32 mouse cellular contexts compared by ENCODE assay signal in genomic region chr2:158313089-158313488, GRCm38 (mm10). TPM values are rescaled to one million over a fixed set of nuclear protein-coding genes. Genes with fewer than 3 reads are reported as not detected.
A peak's percentile ranks its signal among the peaks of the same experiment; 100 is the strongest.
DNase-seq lines count a peak whose midpoint lies in the region; ATAC-seq and TF ChIP-seq lines count a peak whose summit lies in the region.
"Had no signal": no experiment of that assay in that cellular context is flagged by ENCODE, and none has a peak within 500 bp of the region (broad histone marks: within the 10 kb centered on the region; RNA-seq: fewer than 3 reads in every experiment).

No protein-coding gene starts in this region.

- 64% methylated on average over 1 of the region's 1 CpGs for WGBS in lung, postnatal 0 days
- WGBS in bone marrow, adult 2 months: 9% methylated on average over 1 of the region's 1 CpGs
- 69% methylated on average over 1 of the region's 1 CpGs for WGBS in heart, embryonic 11.5 days (ENCODE audit: insufficient replicate concordance)

- peak; percentile 4 for DNase-seq in lung, postnatal 0 days (ENCODE audit: low spot score)
- DNase-seq in lung, postnatal 25 days (ENCODE audit: low spot score): no peak
- DNase-seq in CD4-positive, CD25-positive, alpha-beta regulatory T cell, adult 2 months (ENCODE audit: low read depth, low spot score): peak; percentile 47
- no peak for DNase-seq in c-Kit-positive CD71-positive TER-119-positive erythroid progenitor cells, embryonic 14.5 days (ENCODE audit: low spot score)
- DNase-seq: adrenal gland, postnatal 36 days; cerebellum, adult 11-12 months; cerebellum, postnatal 14 days; embryo, embryonic 11 days; kidney, adult 8-10 months; kidney, postnatal 25 days; right cerebral cortex, postnatal 14 days; thymus, postnatal 4 days had no signal

- no peak for ATAC-seq in lung, postnatal 0 days
- ATAC-seq in megakaryocyte progenitor cell, adult 5-6 weeks (replicated peaks; ENCODE audit: poor library complexity): 0 out of 2 replicates have a peak, but pooled peaks have one; percentile 12
- no peak for ATAC-seq in heart, embryonic 11.5 days (replicated peaks; ENCODE audit: insufficient number of reproducible peaks, low FRiP score, low TSS enrichment)
- ATAC-seq: hindbrain, embryonic 16.5 days had no signal

- no peaks in the 10 kb centered on the region for H3K9me3 ChIP-seq in lung, postnatal 0 days (ENCODE audit: low read length)
- H3K9me3 ChIP-seq in heart, embryonic 11.5 days (replicated peaks; ENCODE audit: control insufficient read depth, low read length): no peaks in the 10 kb centered on the region
- H3K9me3 ChIP-seq: embryonic facial prominence, embryonic 13.5 days; forebrain, embryonic 12.5 days; hindbrain, embryonic 10.5 days; limb, embryonic 13.5 days; liver, embryonic 15.5 days had no signal

- H3K36me3 ChIP-seq in lung, postnatal 0 days (ENCODE audit: insufficient read depth, low read length): no peaks in the 10 kb centered on the region
- H3K36me3 ChIP-seq in heart, embryonic 11.5 days (ENCODE audit: control insufficient read depth, insufficient read depth, low read length): no peaks in the 10 kb centered on the region
- H3K36me3 ChIP-seq: embryonic facial prominence, embryonic 13.5 days; forebrain, embryonic 12.5 days; hindbrain, embryonic 10.5 days; limb, embryonic 13.5 days had no signal

- TF ChIP-seq POLR2A in bone marrow, adult 2 months (IDR thresholded peaks at IDR 0.05; ENCODE audit: borderline replicate concordance, control insufficient read depth, low read depth, low read length): no peak

- TF ChIP-seq CTCF in lung, postnatal 0 days (IDR thresholded peaks at IDR 0.05): no peak
- no peak for TF ChIP-seq CTCF in bone marrow, adult 2 months (IDR thresholded peaks at IDR 0.05; ENCODE audit: control insufficient read depth, insufficient read depth, low read length)

- no peaks in the 10 kb centered on the region for H3K27me3 ChIP-seq in lung, postnatal 0 days (replicated peaks; ENCODE audit: insufficient read depth, low read length)
- H3K27me3 ChIP-seq in heart, embryonic 11.5 days (ENCODE audit: control insufficient read depth, insufficient read depth, low read length): no peaks in the 10 kb centered on the region
- H3K27me3 ChIP-seq: embryonic facial prominence, embryonic 13.5 days; forebrain, embryonic 12.5 days; limb, embryonic 13.5 days; liver, embryonic 15.5 days had no signal

- H3K27ac ChIP-seq in lung, postnatal 0 days (ENCODE audit: low read length): no peak overlapping the region
- peak overlapping the region; percentile 66 for H3K27ac ChIP-seq in bone marrow, adult 2 months (ENCODE audit: control insufficient read depth, insufficient read depth, low read depth, low read length, poor library complexity)
- H3K27ac ChIP-seq in heart, embryonic 11.5 days (ENCODE audit: low read depth, low read length): no peak overlapping the region
- H3K27ac ChIP-seq: embryonic facial prominence, embryonic 13.5 days; forebrain, embryonic 12.5 days; hindbrain, embryonic 10.5 days; limb, embryonic 13.5 days had no signal

- no peak overlapping the region for H3K4me2 ChIP-seq in lung, postnatal 0 days (replicated peaks; ENCODE audit: low read depth, low read length)
- no peak overlapping the region for H3K4me2 ChIP-seq in heart, embryonic 11.5 days
- H3K4me2 ChIP-seq: embryonic facial prominence, embryonic 13.5 days; forebrain, embryonic 12.5 days; limb, embryonic 13.5 days; liver, embryonic 15.5 days; midbrain, embryonic 11.5 days had no signal

- no peaks in the 10 kb centered on the region for H3K4me1 ChIP-seq in lung, postnatal 0 days (ENCODE audit: insufficient read depth, low read depth, low read length)
- peaks cover 6% of the 10 kb centered on the region; the same call in 1 of the 2 replicates for H3K4me1 ChIP-seq in bone marrow, adult 2 months (ENCODE audit: control insufficient read depth, insufficient read depth, low read length)
- H3K4me1 ChIP-seq in heart, embryonic 11.5 days (ENCODE audit: control insufficient read depth, insufficient read depth, low read length): no peaks in the 10 kb centered on the region
- H3K4me1 ChIP-seq: embryonic facial prominence, embryonic 13.5 days had no signal

- no peak for TF ChIP-seq EP300 in lung, postnatal 0 days (IDR thresholded peaks at IDR 0.05)

- H3K4me3 ChIP-seq in lung, postnatal 0 days (ENCODE audit: low read depth, low read length): no peak overlapping the region
- H3K4me3 ChIP-seq in bone marrow, adult 2 months (replicated peaks; ENCODE audit: control insufficient read depth, low read depth, low read length): peak overlapping the region; percentile 15
- H3K4me3 ChIP-seq in heart, embryonic 11.5 days (ENCODE audit: low read depth, low read length): no peak overlapping the region
- H3K4me3 ChIP-seq: embryonic facial prominence, embryonic 13.5 days; erythroblast, embryonic 14.5 days; forebrain, embryonic 12.5 days; hindbrain, embryonic 10.5 days; limb, embryonic 13.5 days; liver, embryonic 15.5 days had no signal

- no peak overlapping the region for H3K9ac ChIP-seq in lung, postnatal 0 days (replicated peaks; ENCODE audit: low read depth)
- no peak overlapping the region for H3K9ac ChIP-seq in heart, embryonic 11.5 days (ENCODE audit: low read depth, low read length)
- H3K9ac ChIP-seq: embryonic facial prominence, embryonic 13.5 days; forebrain, embryonic 12.5 days; limb, embryonic 13.5 days; liver, embryonic 15.5 days had no signal

RNA-seq across cellular contexts. Expression of gene Lbp, which starts 6.8 kb away (rescaled TPM):
- polyA plus RNA-seq in lung, postnatal 0 days (2015; fragmentation: Nextera tagmentation; extraction: Ambion mirVana): 42.1 and 56.8 TPM in 2 replicates
- 14.8 and 23.0 TPM in 2 replicates for polyA plus RNA-seq in bone marrow, adult 2 months (2011; ENCODE audit: insufficient read depth, insufficient read length, low replicate concordance, missing spikeins)
- total RNA-seq in megakaryocyte progenitor cell, adult 5-6 weeks (2015): 71.3 and 89.1 TPM in 2 replicates
- total RNA-seq in megakaryocyte progenitor cell, adult 5-6 weeks (2017): 212 and 229 TPM in 2 replicates
- 9.2 and 10.1 TPM in 2 replicates for polyA plus RNA-seq in heart, embryonic 11.5 days (2014; fragmentation: Nextera tagmentation; extraction: Ambion mirVana)

RNA-seq across cellular contexts. Expression of gene Bpi, which starts 55.2 kb away (rescaled TPM):
- polyA plus RNA-seq in lung, postnatal 0 days (2015; fragmentation: Nextera tagmentation; extraction: Ambion mirVana): not detected in 2 replicates
- not detected in 2 replicates for polyA plus RNA-seq in bone marrow, adult 2 months (2011; ENCODE audit: insufficient read depth, insufficient read length, low replicate concordance, missing spikeins)
- total RNA-seq in megakaryocyte progenitor cell, adult 5-6 weeks (2015): 0.12 TPM in 1 of 2 replicates, not detected in the other
- not detected in 2 replicates for total RNA-seq in megakaryocyte progenitor cell, adult 5-6 weeks (2017)
- not detected in 2 replicates for polyA plus RNA-seq in heart, embryonic 11.5 days (2014; fragmentation: Nextera tagmentation; extraction: Ambion mirVana)
- total RNA-seq: adrenal gland, adult 18-20 months; adrenal gland, postnatal 36 days; gastrocnemius, adult 18-20 months; gastrocnemius, postnatal 4 days; layer of hippocampus, adult 8-10 months; left cerebral cortex, postnatal 14 days; neutrophil, adult 5-6 weeks had no signal
- polyA plus RNA-seq: embryonic facial prominence, embryonic 13.5 days; erythroblast, embryonic 14.5 days; forebrain, embryonic 12.5 days; heart, embryonic 16.5 days; hindbrain, embryonic 10.5 days; hindbrain, embryonic 16.5 days; limb, embryonic 13.5 days; liver, embryonic 15.5 days; lung, embryonic 16.5 days; midbrain, embryonic 11.5 days; midbrain, postnatal 0 days had no signal

Comparison
In these comparisons a context has a peak if more than half of its experiments do, and no peak if none do; other contexts are left out.
1. DNase-seq: peak in lung, postnatal 0 days (single experiment) and CD4-positive, CD25-positive, alpha-beta regulatory T cell, adult 2 months (single experiment); none in lung, postnatal 25 days (single experiment) and c-Kit-positive CD71-positive TER-119-positive erythroid progenitor cells, embryonic 14.5 days (single experiment).